Mouse (Mus musculus): ENCODE measurements around the gene Wdr66. TPM values are rescaled to one million over a fixed set of nuclear protein-coding genes. Genes with fewer than 3 reads are reported as not detected.

Wdr66 gene
- 0.11 and 0.47 TPM in 2 replicates for polyA plus RNA-seq (2012; rRNA removed; ENCODE audit: low replicate concordance)

DNA sequence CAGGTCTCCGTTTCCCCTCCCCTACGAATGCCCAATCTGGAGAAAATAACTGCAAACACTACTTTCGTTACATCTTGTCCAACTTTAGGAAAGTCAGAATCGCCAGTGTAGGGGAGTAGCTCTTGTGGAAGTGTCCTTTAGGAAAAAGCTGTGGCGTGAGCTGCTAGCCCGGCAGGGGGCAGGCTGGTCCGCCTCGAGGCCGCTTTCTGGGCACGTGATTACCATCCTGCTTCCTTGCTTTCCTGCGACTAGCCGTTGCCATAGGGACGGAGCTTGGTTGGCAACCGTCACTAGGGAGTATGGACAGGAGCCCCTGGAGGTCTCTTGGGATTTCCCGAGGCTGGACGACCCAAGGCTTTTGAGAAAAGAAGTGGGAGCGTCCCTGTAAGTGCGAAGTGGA is at the start of gene Wdr66:
Wdr66 (plus strand) TSS at position 269 of the 400 bp plus-strand sequence.

DNA sequence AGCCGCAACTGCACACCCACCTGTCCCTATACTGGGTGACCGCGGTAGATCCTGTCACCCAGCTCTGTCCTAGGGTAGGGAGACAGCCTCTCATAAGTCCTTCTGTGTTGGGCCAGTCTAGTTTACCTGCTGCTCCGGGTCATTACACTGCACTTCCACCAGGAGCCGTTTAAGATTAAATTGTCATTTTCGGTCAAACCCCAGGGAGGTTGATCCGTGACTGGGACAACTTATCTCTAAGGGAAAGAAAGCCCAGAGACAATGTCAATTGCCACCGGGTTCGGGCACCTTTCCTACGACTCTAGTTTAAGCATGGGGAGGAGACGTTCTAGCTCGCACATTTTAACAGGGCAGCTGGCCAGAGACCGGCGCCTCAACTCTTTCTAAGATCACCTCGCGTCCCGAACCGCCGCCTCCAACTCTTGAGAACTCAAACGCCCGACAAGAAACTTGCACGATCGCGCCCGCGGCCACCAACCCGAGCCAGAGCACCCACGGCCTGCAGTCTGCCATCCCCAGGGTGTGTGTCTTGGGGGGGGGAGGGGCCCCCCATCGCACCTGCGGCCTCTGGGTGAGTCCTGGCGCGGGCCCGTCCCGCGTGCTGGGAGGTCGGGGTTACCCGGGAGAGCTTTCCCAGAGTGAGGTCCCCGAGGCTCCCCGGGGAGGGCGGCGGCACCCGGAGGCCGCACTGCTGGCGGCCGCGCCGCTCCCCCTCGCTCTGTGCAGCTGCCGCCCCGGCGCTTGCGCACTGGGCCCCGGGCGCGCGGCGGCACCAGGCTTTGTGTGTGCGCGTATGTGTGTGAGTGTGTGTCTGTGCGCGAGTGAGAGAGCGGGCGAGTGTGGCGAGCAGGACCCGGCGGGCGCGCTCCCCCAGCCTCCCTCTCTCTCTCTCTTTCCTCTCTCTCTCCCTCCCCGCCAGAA is 92.1 kb downstream of the Wdr66 start, which contains the start of gene Bcl7a:
Bcl7a (plus strand) TSS at position 128 of the 921 bp plus-strand sequence.

Other genes starting within 250 kb of the Wdr66 start
- 143 and 198 TPM in 2 replicates for gene Orai1, start 237.0 kb upstream of the Wdr66 start, polyA plus RNA-seq (2012; rRNA removed; ENCODE audit: low replicate concordance)
- gene Morn3, start 205.1 kb upstream of the Wdr66 start, polyA plus RNA-seq (2012; rRNA removed; ENCODE audit: low replicate concordance): not detected in 2 replicates
- gene Tmem120b, start 183.7 kb upstream of the Wdr66 start, polyA plus RNA-seq (2012; rRNA removed; ENCODE audit: low replicate concordance): 2.2 and 3.2 TPM in 2 replicates
- gene Rhof, start 119.4 kb upstream of the Wdr66 start, polyA plus RNA-seq (2012; rRNA removed; ENCODE audit: low replicate concordance): 31.4 and 60.3 TPM in 2 replicates
- gene Setd1b, start 109.9 kb upstream of the Wdr66 start, polyA plus RNA-seq (2012; rRNA removed; ENCODE audit: low replicate concordance): 10.4 and 11.5 TPM in 2 replicates
- gene Psmd9, start 82.7 kb upstream of the Wdr66 start, polyA plus RNA-seq (2012; rRNA removed; ENCODE audit: low replicate concordance): 14.0 and 17.9 TPM in 2 replicates
- 15.8 and 20.6 TPM in 2 replicates for gene Hpd, start 69.4 kb upstream of the Wdr66 start, polyA plus RNA-seq (2012; rRNA removed; ENCODE audit: low replicate concordance)
- 2.7 and 4.1 TPM in 2 replicates for gene Bcl7a, start 91.7 kb downstream of the Wdr66 start, polyA plus RNA-seq (2012; rRNA removed; ENCODE audit: low replicate concordance)
- gene Mlxip, start 142.7 kb downstream of the Wdr66 start, polyA plus RNA-seq (2012; rRNA removed; ENCODE audit: low replicate concordance): 26.7 and 41.6 TPM in 2 replicates
- gene Lrrc43, start 237.2 kb downstream of the Wdr66 start, polyA plus RNA-seq (2012; rRNA removed; ENCODE audit: low replicate concordance): not detected in 2 replicates
- gene Il31, start 237.4 kb downstream of the Wdr66 start, polyA plus RNA-seq (2012; rRNA removed; ENCODE audit: low replicate concordance): not detected in 2 replicates